Mouse (Mus musculus) embryonic facial prominence, embryonic 11.5 days (tissue): ENCODE measurements around the gene Npepps. TPM values are rescaled to one million over a fixed set of nuclear protein-coding genes. Genes with fewer than 3 reads are reported as not detected.

ENCODE experiments used
- ATAC-seq: fragments of 200-750 bp; cut with Nextera tagmentation; replicated peaks from 2 replicates; pipeline ENCODE4 v1.8.0; 2017; ENCODE audit warnings: low read depth; ENCODE audit not compliant: insufficient number of reproducible peaks, low FRiP score, low TSS enrichment
- DNase-seq: peaks from one replicate; pipeline ENCODE4 v3.0.0-alpha.2; 2015; ENCODE audit warnings: low spot score
- H3K27ac ChIP-seq: fragments of 300-500 bp; sonication (generic); replicated peaks from 2 replicates; pipeline ENCODE4 v1.5.1; 2014; ENCODE audit warnings: mild to moderate bottlenecking, low read depth, low read length, control low read depth
- H3K27me3 ChIP-seq: fragments of 300-500 bp; sonication (generic); 2 replicates; pipeline ENCODE4 v1.6.1; 2014; ENCODE audit warnings: mild to moderate bottlenecking, low read length, moderate library complexity, mixed read lengths; ENCODE audit not compliant: control insufficient read depth, insufficient read depth
- H3K36me3 ChIP-seq: fragments of 300-500 bp; sonication (generic); replicated peaks from 2 replicates; pipeline ENCODE4 v1.6.1; 2014; ENCODE audit warnings: low read depth, mild to moderate bottlenecking, low read length, moderate library complexity, mixed read lengths; ENCODE audit not compliant: control insufficient read depth, insufficient read depth
- H3K4me1 ChIP-seq: fragments of 300-500 bp; sonication (generic); 2 replicates; pipeline ENCODE4 v1.6.1; 2014; ENCODE audit warnings: low read length, mixed read lengths; ENCODE audit not compliant: control insufficient read depth, insufficient read depth
- H3K4me2 ChIP-seq: fragments of 300-500 bp; sonication (generic); 2 replicates; pipeline ENCODE4 v1.6.1; 2014; ENCODE audit warnings: low read depth, mild to moderate bottlenecking, control low read depth, low read length, moderate library complexity
- H3K4me3 ChIP-seq: fragments of 300-500 bp; sonication (generic); 2 replicates; pipeline ENCODE4 v1.5.1; 2014; ENCODE audit warnings: low read depth, low read length, control low read depth
- H3K9ac ChIP-seq: fragments of 300-500 bp; sonication (generic); replicated peaks from 2 replicates; pipeline ENCODE4 v1.6.1; 2014; ENCODE audit warnings: mild to moderate bottlenecking, control low read depth, low read length
- H3K9me3 ChIP-seq: fragments of 300-500 bp; sonication (generic); replicated peaks from 2 replicates; pipeline ENCODE4 v1.6.1; 2016; ENCODE audit warnings: mild to moderate bottlenecking, low read length, inconsistent platforms, mixed read lengths; ENCODE audit not compliant: control insufficient read depth
- WGBS: fragments of 180-500 bp; shearing (Covaris S2); extraction: QIAGEN DNeasy Blood & Tissue Kit; methylation state at CpG from one replicate; pipeline ENCODE4 v1.1.7; 2014; 5-methylcytosine and 5-hydroxymethylcytosine counted together
- polyA plus RNA-seq: library from polyadenylated mRNA; unstranded; fragments of >200 nt; fragmentation: Nextera tagmentation; extraction: Ambion mirVana; gene quantifications from 2 replicates; pipeline ENCODE4 v1.2.1, GENCODE M21; 2014

The Npepps gene
- polyA plus RNA-seq, 1 experiment from 2014 or later = 70.3 TPM

- no peak overlapping the region for H3K4me3 ChIP-seq
- H3K27me3 ChIP-seq = no peaks in the 10 kb centered on the region
- no peak for DNase-seq
- H3K4me1 ChIP-seq = no peaks in the 10 kb centered on the region
- no peak overlapping the region for H3K4me2 ChIP-seq
- 76% methylated on average over 5 of the region's 5 CpGs for WGBS
- no peaks in the 10 kb centered on the region for H3K36me3 ChIP-seq
- no peak for ATAC-seq
- no peak overlapping the region for H3K9ac ChIP-seq
- H3K9me3 ChIP-seq = no peaks in the 10 kb centered on the region
- H3K27ac ChIP-seq = no peak overlapping the region
Measured at GRCm38 (mm10) chr11:97304631-97305030, 24.2 kb upstream of the Npepps start.

DNA sequence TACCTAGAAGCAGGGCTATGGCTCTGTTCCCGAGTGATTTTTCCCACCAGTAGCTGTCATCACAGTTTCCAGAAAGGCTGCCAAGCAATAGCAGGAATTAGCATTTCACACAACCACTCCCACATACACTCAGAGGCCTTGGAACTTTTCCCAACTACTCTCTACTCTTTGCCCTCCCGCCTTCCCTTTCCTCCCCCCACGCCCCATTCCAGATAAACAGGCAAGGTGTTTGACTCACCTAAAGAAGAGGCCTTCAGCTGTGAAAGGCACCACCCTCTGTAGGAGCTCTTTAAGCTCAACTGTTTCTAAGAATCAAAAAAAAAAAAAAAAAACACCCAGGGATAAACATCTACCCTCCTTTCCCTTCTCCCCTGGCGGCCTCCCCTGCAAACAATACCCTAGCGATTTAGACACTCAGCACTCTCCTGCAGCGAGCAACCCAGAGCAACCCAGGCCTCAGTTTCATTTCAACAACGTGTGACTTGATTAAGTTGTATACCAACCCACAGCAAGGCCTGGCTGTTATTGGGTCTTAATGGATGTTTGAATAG lies 21.9 kb upstream of the Npepps start:
- H3K4me1 ChIP-seq = no peaks in the 10 kb centered on the region
- DNase-seq (no peak), ATAC-seq (no peak)
- 50% methylated on average over 7 of the region's 7 CpGs for WGBS
- no peak overlapping the region for H3K27ac ChIP-seq
- H3K4me2 ChIP-seq = no peak overlapping the region
- H3K9me3 ChIP-seq = no peaks in the 10 kb centered on the region
- H3K9ac ChIP-seq = no peak overlapping the region
- H3K27me3 ChIP-seq = no peaks in the 10 kb centered on the region
- H3K4me3 ChIP-seq = no peak overlapping the region
- H3K36me3 ChIP-seq = no peaks in the 10 kb centered on the region

DNA sequence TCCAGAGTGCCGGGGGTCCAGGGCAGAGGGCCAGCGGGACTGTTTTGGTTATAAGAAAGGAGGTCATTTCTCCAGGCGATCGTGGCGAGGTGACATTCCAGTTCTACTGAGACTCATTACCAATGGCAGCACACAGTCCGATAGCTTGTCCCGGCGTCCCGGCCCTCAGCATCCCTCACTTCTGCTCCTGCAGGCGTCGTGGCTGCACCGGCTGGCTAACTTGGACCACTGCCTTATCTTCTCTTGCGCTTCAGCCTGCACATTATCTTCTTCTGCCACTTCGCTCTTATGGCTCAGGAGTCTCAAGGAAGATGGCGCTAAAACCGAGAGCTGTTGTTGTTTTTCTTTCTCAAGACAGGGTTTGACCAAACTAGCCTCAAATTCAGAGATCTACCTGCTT lies 21.0 kb upstream of the Npepps start:
- H3K27ac ChIP-seq = no peak overlapping the region
- no peaks in the 10 kb centered on the region for H3K4me1 ChIP-seq
- H3K27me3 ChIP-seq = no peaks in the 10 kb centered on the region
- DNase-seq = no peak
- no peaks in the 10 kb centered on the region for H3K9me3 ChIP-seq
- H3K9ac ChIP-seq = no peak overlapping the region
- ATAC-seq = no peak
- 87% methylated on average over 16 of the region's 16 CpGs for WGBS
- H3K36me3 ChIP-seq = no peaks in the 10 kb centered on the region
- H3K4me3 ChIP-seq = no peak overlapping the region
- H3K4me2 ChIP-seq = no peak overlapping the region

- Histone ChIP-seq H3K27ac (no peak overlapping the region), H3K9ac (no peak overlapping the region), H3K27me3 (no peaks in the 10 kb centered on the region), H3K36me3 (no peaks in the 10 kb centered on the region), H3K9me3 (no peaks in the 10 kb centered on the region), H3K4me3 (no peak overlapping the region), H3K4me1 (no peaks in the 10 kb centered on the region), H3K4me2 (no peak overlapping the region)
- DNase-seq (no peak), ATAC-seq (no peak)
- WGBS = 93% methylated on average over 2 of the region's 2 CpGs
Measured at GRCm38 (mm10) chr11:97299939-97300338, 19.5 kb upstream of the Npepps start.

GRCm38 (mm10) chr11:97296542-97296941 lies 16.1 kb upstream of the Npepps start:
- 94% methylated on average over 3 of the region's 4 CpGs for WGBS
- Histone ChIP-seq H3K27ac (no peak overlapping the region), H3K4me3 (no peak overlapping the region), H3K9ac (no peak overlapping the region), H3K36me3 (no peaks in the 10 kb centered on the region), H3K9me3 (no peaks in the 10 kb centered on the region), H3K4me2 (no peak overlapping the region), H3K27me3 (no peaks in the 10 kb centered on the region), H3K4me1 (no peaks in the 10 kb centered on the region)
- DNase-seq = no peak
- no peak for ATAC-seq

DNA sequence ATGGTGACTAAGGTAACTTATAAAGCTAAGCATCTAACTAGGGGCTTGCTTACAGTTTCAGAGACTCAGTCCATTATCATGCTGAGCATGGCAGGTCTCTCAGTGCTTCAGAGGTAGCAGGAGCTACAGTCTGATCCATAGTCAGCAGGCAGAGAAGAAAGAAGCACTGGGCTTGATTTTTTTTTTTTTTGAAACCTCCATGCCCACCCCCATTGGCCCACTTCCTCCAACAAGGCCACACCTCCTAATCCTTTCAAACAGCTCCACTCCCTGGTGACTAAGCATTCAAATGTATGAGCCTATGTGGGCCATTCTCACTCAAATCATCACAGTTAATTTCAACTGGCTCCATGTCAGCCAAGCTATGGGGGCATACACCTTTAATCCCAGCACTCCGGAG lies 12.3 kb upstream of the Npepps start:
- Histone ChIP-seq H3K9me3 (no peaks in the 10 kb centered on the region), H3K9ac (no peak overlapping the region), H3K36me3 (no peaks in the 10 kb centered on the region), H3K4me3 (no peak overlapping the region), H3K27me3 (no peaks in the 10 kb centered on the region), H3K4me2 (no peak overlapping the region), H3K27ac (no peak overlapping the region), H3K4me1 (peaks cover 2% of the 10 kb centered on the region; the same call in 1 of the 2 replicates)
- 90% methylated on average over 1 of the region's 1 CpGs for WGBS
- DNase-seq = no peak
- no peak for ATAC-seq

- H3K27me3 ChIP-seq = no peaks in the 10 kb centered on the region
- no peaks in the 10 kb centered on the region for H3K9me3 ChIP-seq
- DNase-seq = no peak
- peaks cover 2% of the 10 kb centered on the region; the same call in 1 of the 2 replicates for H3K4me1 ChIP-seq
- H3K4me3 ChIP-seq = no peak overlapping the region
- H3K4me2 ChIP-seq = no peak overlapping the region
- no peaks in the 10 kb centered on the region for H3K36me3 ChIP-seq
- WGBS = 32% methylated on average over 12 of the region's 12 CpGs
- ATAC-seq = no peak
- no peak overlapping the region for H3K27ac ChIP-seq
- no peak overlapping the region; the same call in 1 of the 2 replicates for H3K9ac ChIP-seq
Measured at GRCm38 (mm10) chr11:97289276-97290230, 9.1 kb upstream of the Npepps start.

GRCm38 (mm10) chr11:97287643-97288042 lies 7.2 kb upstream of the Npepps start:
- no peak overlapping the region for H3K27ac ChIP-seq
- no peaks in the 10 kb centered on the region for H3K27me3 ChIP-seq
- ATAC-seq = no peak
- no peak overlapping the region for H3K4me2 ChIP-seq
- H3K4me1 ChIP-seq = peaks cover 2% of the 10 kb centered on the region; the same call in 1 of the 2 replicates
- H3K9me3 ChIP-seq = no peaks in the 10 kb centered on the region
- H3K4me3 ChIP-seq = no peak overlapping the region
- no peak for DNase-seq
- no peaks in the 10 kb centered on the region for H3K36me3 ChIP-seq
- H3K9ac ChIP-seq = no peak overlapping the region
